Mouse (Mus musculus) mesoderm, embryonic 11.5 days (tissue): ENCODE measurements around the gene Elof1.
"Not testable (repeated sequence)": the region's sequence is repeated elsewhere in the genome, so short reads cannot be mapped to it uniquely, and the experiment has no call there.

Experiments used
- DNase-seq: peaks from one replicate; pipeline ENCODE4 v3.0.0-alpha.2; 2012; ENCODE audit warnings: low read depth, low spot score

The Elof1 gene

GRCm38 (mm10) chr9:22092746-22093145 lies 24.2 kb downstream of the Elof1 start:
- no peak for DNase-seq

- DNase-seq, result no peak
Measured at GRCm38 (mm10) chr9:22089986-22090385, 27.0 kb downstream of the Elof1 start.

GRCm38 (mm10) chr9:22089281-22089680 lies 27.7 kb downstream of the Elof1 start:
- no peak for DNase-seq

- DNase-seq, result no peak
Measured at GRCm38 (mm10) chr9:22087034-22087618, 29.8 kb downstream of the Elof1 start.

GRCm38 (mm10) chr9:22086012-22086411 lies 31.0 kb downstream of the Elof1 start:
- no peak for DNase-seq

GRCm38 (mm10) chr9:22085022-22085834 lies 31.7 kb downstream of the Elof1 start, which contains the start of gene Ecsit:
TSS of gene Ecsit (minus strand) at chr9:22085438.
- DNase-seq, result peak; percentile 97

GRCm38 (mm10) chr9:22084667-22085021 lies 32.3 kb downstream of the Elof1 start:
- DNase-seq, result no peak

GRCm38 (mm10) chr9:22076223-22076622 lies 40.7 kb downstream of the Elof1 start:
- DNase-seq, result no peak

- DNase-seq, result not testable (repeated sequence)
Measured at GRCm38 (mm10) chr9:22075778-22076177, 41.2 kb downstream of the Elof1 start.

GRCm38 (mm10) chr9:22072276-22072675 lies 44.7 kb downstream of the Elof1 start:
- no peak for DNase-seq

- peak; percentile 97 for DNase-seq
Measured at GRCm38 (mm10) chr9:22070791-22071573, 46.0 kb downstream of the Elof1 start, which contains the start of the genes Gm49318 and Zfp653. TSS of gene Gm49318 (minus strand) at chr9:22071259. TSS of gene Zfp653 (minus strand) at chr9:22071376.

- no peak for DNase-seq
Measured at GRCm38 (mm10) chr9:22069881-22070553, 47.0 kb downstream of the Elof1 start.

- DNase-seq, result no peak
Measured at GRCm38 (mm10) chr9:22067195-22067594, 49.8 kb downstream of the Elof1 start.

- peak; percentile 57 for DNase-seq
Measured at GRCm38 (mm10) chr9:22066433-22066832, 50.5 kb downstream of the Elof1 start.

GRCm38 (mm10) chr9:22065642-22066041 lies 51.3 kb downstream of the Elof1 start:
- no peak for DNase-seq

GRCm38 (mm10) chr9:22064341-22064740 lies 52.6 kb downstream of the Elof1 start:
- DNase-seq, result no peak
